Mouse (Mus musculus) left cerebral cortex, adult 18-20 months (tissue): ENCODE measurements around the gene Ola1. TPM values are rescaled to one million over a fixed set of nuclear protein-coding genes. Genes with fewer than 3 reads are reported as not detected.

Source experiments
- total RNA-seq, 2 experiments: library from RNA; stranded (reverse); gene quantifications; 2 replicates each; pipeline ENCODE4 v1.2.3; 2021

Ola1 gene
- total RNA-seq, 2 experiments from 2014 or later: 100 to 106 TPM

Other genes starting within 250 kb of the Ola1 start
- gene Sp3, start 238.5 kb downstream of the Ola1 start, total RNA-seq: 10 to 100 TPM; 50.6 to 56.8 TPM
- not detected for gene Gm11084, start 232.2 kb downstream of the Ola1 start, total RNA-seq
- gene Sp9, start 53.0 kb upstream of the Ola1 start, total RNA-seq: 1 to 10 TPM; 3.6 to 4.1 TPM
- 10 to 100 TPM; 24.8 to 25.7 TPM for gene Scrn3, start 93.7 kb upstream of the Ola1 start, total RNA-seq
- gene Cir1, start 93.8 kb upstream of the Ola1 start, total RNA-seq: 10 to 100 TPM; 25.6 to 28.3 TPM
- 10 to 100 TPM; 37.6 to 39.4 TPM for gene Gpr155, start 167.6 kb upstream of the Ola1 start, total RNA-seq